Mouse (Mus musculus): ENCODE data around the gene Clic4. TPM values are rescaled to one million over a fixed set of nuclear protein-coding genes. Genes with fewer than 3 reads are reported as not detected.

Gene Clic4
- polyA plus RNA-seq, 1 experiment = 34.7 TPM

DNA sequence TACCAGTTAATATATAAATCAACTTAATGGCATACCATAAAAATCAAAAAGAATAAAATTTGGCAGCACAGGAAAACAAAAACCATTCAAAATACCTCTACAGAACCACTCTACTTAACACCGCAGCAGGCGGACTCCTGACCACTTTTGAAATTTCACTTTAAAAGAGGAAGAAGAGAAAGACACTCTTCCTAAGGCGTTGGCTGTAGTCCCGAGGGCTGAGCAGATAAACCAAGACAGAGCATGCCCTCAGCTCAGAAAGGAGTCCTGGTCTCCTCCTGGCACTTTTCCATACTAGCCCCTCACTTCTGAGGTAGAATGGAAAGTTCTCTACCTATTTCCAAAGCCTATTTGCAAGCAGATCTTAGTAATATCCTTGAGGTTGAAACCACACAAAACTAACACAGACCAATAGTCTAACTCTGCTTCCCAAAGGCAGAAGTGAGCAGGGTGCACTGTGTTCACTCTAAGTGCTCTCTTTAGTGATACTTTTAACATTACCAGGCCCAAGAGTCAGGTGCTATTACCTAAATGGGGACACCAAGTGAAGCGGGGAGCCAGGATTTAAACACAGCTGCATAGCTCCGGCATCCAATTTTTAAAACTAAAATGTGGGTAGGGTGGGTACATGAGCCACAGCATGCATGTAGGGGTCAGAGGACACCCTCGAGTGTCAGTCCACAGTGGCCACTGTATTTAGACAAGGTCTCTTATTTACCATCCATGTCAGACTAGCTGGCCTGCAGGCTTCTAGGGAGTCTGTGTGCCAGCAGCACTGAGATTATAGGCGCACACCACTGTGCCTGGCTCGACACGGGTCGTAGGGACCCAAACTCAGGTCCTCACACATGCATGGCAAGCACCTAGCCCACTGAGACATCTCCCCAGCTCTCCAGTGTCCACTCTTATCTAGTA, 15.8 kb downstream of the Clic4 start:
- 66% methylated on average over 11 of the region's 11 CpGs for WGBS
- peaks cover 8% of the 10 kb centered on the region; the same call in 1 of the 2 replicates for H3K4me1 ChIP-seq (ENCODE audit: control insufficient read depth, insufficient read depth, insufficient read length)

DNA sequence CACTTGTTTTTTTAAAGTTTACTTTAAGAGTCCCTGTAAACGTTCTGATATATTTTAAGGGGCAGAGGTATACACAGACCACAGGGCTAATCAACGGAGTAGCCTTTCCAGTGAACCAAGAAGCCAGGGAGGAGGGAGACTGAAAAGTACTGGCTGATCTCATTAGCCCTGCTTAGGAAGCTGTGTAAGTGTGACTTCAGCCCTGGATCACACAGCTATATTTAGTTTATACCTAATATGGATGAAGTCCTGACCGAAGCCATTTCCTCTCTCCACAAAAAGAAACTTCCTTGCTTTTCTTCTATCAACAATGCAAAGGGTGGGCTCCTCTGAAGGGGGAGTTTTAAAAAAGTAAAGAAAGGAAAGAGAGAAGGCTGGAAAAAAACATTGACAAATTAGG, 17.8 kb downstream of the Clic4 start:
- Histone ChIP-seq H3K4me1 (ENCODE audit: control insufficient read depth, insufficient read depth, insufficient read length) (peaks cover 8% of the 10 kb centered on the region; the same call in 1 of the 2 replicates), H3K27ac (ENCODE audit: insufficient read depth, low read length) (no peak overlapping the region), H3K4me3 (ENCODE audit: extremely low read depth, insufficient read depth, insufficient read length) (no peak overlapping the region), H3K27me3 (ENCODE audit: control insufficient read depth, insufficient read depth, low read length) (no peaks in the 10 kb centered on the region), H3K36me3 (ENCODE audit: control insufficient read depth, insufficient read depth, low read length) (no peaks in the 10 kb centered on the region)
- WGBS = 34% methylated on average over 3 of the region's 3 CpGs
- TF ChIP-seq POLR2A (IDR thresholded peaks at IDR 0.05; ENCODE audit: low read depth, low read length) (no peak), CTCF (IDR thresholded peaks at IDR 0.05; ENCODE audit: extremely low read depth, insufficient read depth, insufficient read length, insufficient replicate concordance) (no peak)
- DNase-seq (ENCODE audit: low read depth in 1 of 2, low spot score in 2 of 2) = no peak

More for the DNA sequence above, 15.8 kb downstream of the Clic4 start:
- Histone ChIP-seq H3K4me3 (ENCODE audit: extremely low read depth, insufficient read depth, insufficient read length) (no peak overlapping the region), H3K27ac (ENCODE audit: insufficient read depth, low read length) (0 out of 2 replicates have a peak overlapping the region, but pooled peaks have one; percentile 5), H3K36me3 (ENCODE audit: control insufficient read depth, insufficient read depth, low read length) (no peaks in the 10 kb centered on the region), H3K27me3 (ENCODE audit: control insufficient read depth, insufficient read depth, low read length) (no peaks in the 10 kb centered on the region)
- no peak for DNase-seq (ENCODE audit: low read depth in 1 of 2, low spot score in 2 of 2)
- TF ChIP-seq POLR2A (IDR thresholded peaks at IDR 0.05; ENCODE audit: low read depth, low read length) = no peak
- TF ChIP-seq CTCF (IDR thresholded peaks at IDR 0.05; ENCODE audit: extremely low read depth, insufficient read depth, insufficient read length, insufficient replicate concordance) = no peak

- TF ChIP-seq POLR2A (IDR thresholded peaks at IDR 0.05; ENCODE audit: low read depth, low read length) = no peak
- no peak for DNase-seq (ENCODE audit: low read depth in 1 of 2, low spot score in 2 of 2)
- Histone ChIP-seq H3K4me1 (ENCODE audit: control insufficient read depth, insufficient read depth, insufficient read length) (peaks cover 8% of the 10 kb centered on the region; the same call in 1 of the 2 replicates), H3K36me3 (ENCODE audit: control insufficient read depth, insufficient read depth, low read length) (no peaks in the 10 kb centered on the region), H3K27ac (ENCODE audit: insufficient read depth, low read length) (0 out of 2 replicates have a peak overlapping the region, but pooled peaks have one; percentile 32), H3K4me3 (ENCODE audit: extremely low read depth, insufficient read depth, insufficient read length) (no peak overlapping the region), H3K27me3 (ENCODE audit: control insufficient read depth, insufficient read depth, low read length) (no peaks in the 10 kb centered on the region)
- WGBS = 58% methylated on average over 4 of the region's 4 CpGs
Measured at GRCm38 (mm10) chr4:135254321-135254720, 18.3 kb downstream of the Clic4 start.

DNA sequence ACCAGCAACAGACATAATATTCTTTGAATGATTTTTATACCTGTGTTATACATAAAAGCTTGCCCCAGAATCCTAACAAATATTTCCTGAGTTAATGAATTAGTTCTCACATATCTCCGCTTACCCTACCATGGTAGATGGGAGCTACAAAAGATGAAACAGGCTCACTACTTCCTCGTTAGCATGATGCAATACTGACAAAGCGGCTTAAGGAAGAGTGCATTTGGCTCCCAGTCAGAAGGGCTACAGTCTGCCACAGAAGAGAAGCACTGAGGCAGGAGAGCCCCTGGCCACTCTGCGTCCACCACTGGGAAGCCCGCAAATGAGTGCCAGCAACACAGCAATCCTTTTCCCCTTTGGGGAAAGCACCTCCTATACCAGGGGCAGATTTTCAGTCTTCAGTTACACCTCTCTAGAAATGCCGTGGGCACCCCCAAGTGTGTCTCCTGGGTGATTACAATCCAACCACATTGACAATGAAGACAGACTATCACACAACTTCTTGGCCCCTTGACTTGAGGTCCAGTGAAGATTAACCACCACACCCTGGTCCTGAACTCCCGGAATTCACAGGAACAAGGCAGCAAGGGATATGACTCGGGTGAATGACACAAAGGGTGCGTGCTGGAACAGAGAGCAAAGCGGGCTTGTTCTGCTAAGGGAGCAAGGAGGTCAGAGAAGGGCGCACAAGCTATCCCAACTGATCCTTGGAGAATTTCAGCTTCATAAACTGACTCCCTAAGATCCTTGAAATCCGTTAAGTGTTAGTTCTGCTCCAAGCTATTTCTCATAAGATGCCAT, 19.2 kb downstream of the Clic4 start:
- Histone ChIP-seq H3K27me3 (ENCODE audit: control insufficient read depth, insufficient read depth, low read length) (no peaks in the 10 kb centered on the region), H3K4me1 (ENCODE audit: control insufficient read depth, insufficient read depth, insufficient read length) (peaks cover 8% of the 10 kb centered on the region; the same call in 1 of the 2 replicates), H3K36me3 (ENCODE audit: control insufficient read depth, insufficient read depth, low read length) (no peaks in the 10 kb centered on the region), H3K27ac (ENCODE audit: insufficient read depth, low read length) (no peak overlapping the region), H3K4me3 (ENCODE audit: extremely low read depth, insufficient read depth, insufficient read length) (no peak overlapping the region)
- 89% methylated on average over 12 of the region's 12 CpGs for WGBS
- DNase-seq (ENCODE audit: low read depth in 1 of 2, low spot score in 2 of 2) = no peak
- no peak for TF ChIP-seq CTCF (IDR thresholded peaks at IDR 0.05; ENCODE audit: extremely low read depth, insufficient read depth, insufficient read length, insufficient replicate concordance)
- TF ChIP-seq POLR2A (IDR thresholded peaks at IDR 0.05; ENCODE audit: low read depth, low read length) = no peak

DNA sequence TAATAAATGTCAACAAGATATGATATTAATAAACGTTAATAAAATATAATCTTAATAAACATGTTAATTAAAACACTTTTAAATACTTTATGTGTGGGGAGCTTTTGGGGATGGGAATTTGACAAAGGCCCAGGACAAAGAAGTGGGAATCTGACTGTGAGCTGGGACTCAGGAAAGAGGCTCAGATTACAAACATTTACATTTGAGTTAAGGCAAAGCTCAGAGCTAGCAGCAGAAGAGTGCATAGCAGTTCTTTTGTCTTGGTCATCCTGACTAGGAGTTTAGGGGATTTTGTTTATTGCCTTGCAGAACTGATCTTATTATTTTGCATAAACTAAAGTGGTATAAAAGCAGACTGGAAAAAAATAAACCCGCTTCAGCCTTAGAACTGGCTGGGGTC, 20.8 kb downstream of the Clic4 start:
- H3K36me3 ChIP-seq (ENCODE audit: control insufficient read depth, insufficient read depth, low read length) = no peaks in the 10 kb centered on the region
- peaks cover 4% of the 10 kb centered on the region; the same call in 1 of the 2 replicates for H3K4me1 ChIP-seq (ENCODE audit: control insufficient read depth, insufficient read depth, insufficient read length)
- whole genome bisulfite sequencing = 91% methylated on average over 2 of the region's 2 CpGs

DNA sequence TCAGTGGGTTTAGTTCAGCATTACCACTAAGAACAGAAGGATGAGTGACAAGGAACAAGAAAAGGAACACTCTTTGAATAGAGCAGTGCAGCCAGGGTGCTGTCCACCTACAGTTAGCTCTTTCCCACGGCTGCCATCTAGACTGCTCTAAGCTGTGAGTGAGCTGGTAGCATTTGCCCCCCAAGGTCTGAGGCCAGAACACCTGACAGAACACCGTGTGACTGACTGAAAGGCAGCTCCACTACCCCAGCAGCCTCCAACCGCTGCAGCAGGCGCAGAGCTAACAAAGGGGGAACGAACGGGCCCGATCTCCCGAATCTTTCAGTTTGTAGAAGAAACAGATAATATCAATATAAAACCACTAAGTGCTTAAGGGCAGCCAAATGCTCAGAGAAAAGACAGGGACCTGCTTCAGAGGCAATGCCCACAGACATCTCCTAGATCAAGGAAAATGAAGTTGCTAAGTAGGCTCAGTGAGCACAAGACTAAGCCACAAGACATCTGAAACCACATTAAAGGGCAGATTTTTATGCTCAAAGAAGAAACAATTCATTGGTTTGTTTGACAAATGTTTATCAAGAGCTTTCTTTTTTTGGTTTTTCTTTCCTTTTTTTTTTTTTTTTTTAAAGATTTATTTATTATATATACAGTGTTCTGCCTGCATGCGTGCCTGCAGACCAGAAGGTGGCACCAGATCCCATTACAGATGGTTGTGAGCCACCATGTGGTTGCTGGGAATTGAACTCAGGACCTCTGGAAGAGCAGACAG, 24.2 kb downstream of the Clic4 start:
- H3K36me3 ChIP-seq (ENCODE audit: control insufficient read depth, insufficient read depth, low read length) = no peaks in the 10 kb centered on the region
- TF ChIP-seq POLR2A (IDR thresholded peaks at IDR 0.05; ENCODE audit: low read depth, low read length) = no peak
- no peak for TF ChIP-seq CTCF (IDR thresholded peaks at IDR 0.05; ENCODE audit: extremely low read depth, insufficient read depth, insufficient read length, insufficient replicate concordance)
- DNase-seq (ENCODE audit: low read depth in 1 of 2, low spot score in 2 of 2) = no peak
- no peaks in the 10 kb centered on the region for H3K4me1 ChIP-seq (ENCODE audit: control insufficient read depth, insufficient read depth, insufficient read length)
- no peaks in the 10 kb centered on the region for H3K27me3 ChIP-seq (ENCODE audit: control insufficient read depth, insufficient read depth, low read length)
- no peak overlapping the region for H3K4me3 ChIP-seq (ENCODE audit: extremely low read depth, insufficient read depth, insufficient read length)
- 44% methylated on average over 9 of the region's 9 CpGs for WGBS
- H3K27ac ChIP-seq (ENCODE audit: insufficient read depth, low read length) = no peak overlapping the region

More for the DNA sequence above, 20.8 kb downstream of the Clic4 start:
- TF ChIP-seq CTCF (IDR thresholded peaks at IDR 0.05; ENCODE audit: extremely low read depth, insufficient read depth, insufficient read length, insufficient replicate concordance) (no peak), POLR2A (IDR thresholded peaks at IDR 0.05; ENCODE audit: low read depth, low read length) (no peak)
- no peaks in the 10 kb centered on the region for H3K27me3 ChIP-seq (ENCODE audit: control insufficient read depth, insufficient read depth, low read length)
- H3K27ac ChIP-seq (ENCODE audit: insufficient read depth, low read length) = no peak overlapping the region
- no peak overlapping the region for H3K4me3 ChIP-seq (ENCODE audit: extremely low read depth, insufficient read depth, insufficient read length)
- DNase-seq (ENCODE audit: low read depth in 1 of 2, low spot score in 2 of 2) = no peak
